Mouse (Mus musculus) lung, postnatal 0 days (tissue): ENCODE data around the gene Gm20532.

ENCODE experiments used
- CTCF ChIP-seq: IDR thresholded peaks from 2 replicates; pipeline ENCODE4 v1.5.1; 2016; ENCODE audit warnings: antibody characterized with exemption, mild to moderate bottlenecking
- EP300 ChIP-seq: IDR thresholded peaks from 2 replicates; pipeline ENCODE4 v1.6.1; 2016; ENCODE audit warnings: antibody characterized with exemption, mild to moderate bottlenecking, control low read depth

DNA sequence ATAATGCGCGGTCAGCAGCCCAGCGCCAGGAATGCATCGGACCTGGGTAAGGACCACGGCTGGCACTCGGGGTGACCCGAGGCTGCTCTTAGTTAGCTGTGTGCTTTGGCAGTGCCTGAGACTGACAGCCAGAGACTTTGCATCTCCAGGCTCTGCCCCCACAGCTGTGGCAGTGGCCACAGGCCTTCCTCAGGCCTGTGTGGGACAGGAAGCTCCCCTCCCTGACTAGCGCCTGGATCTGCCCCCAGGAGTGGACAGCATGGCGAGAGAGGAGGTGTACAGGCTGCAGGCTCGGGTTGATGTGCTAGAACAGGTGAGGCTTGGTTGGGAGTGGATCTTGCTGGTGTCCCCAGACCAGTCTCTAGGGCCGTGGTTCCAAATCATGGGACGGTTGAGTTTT, 5.0 kb downstream of the Gm20532 start:
- TF ChIP-seq CTCF (no peak), EP300 (no peak)
